Mouse (Mus musculus) thymus, adult 2 months (tissue): ENCODE measurements at regions not wholly inside any gene's neighbourhood (a gene's known extent, or its start where the extent isn't known, plus 50 kb on each side); places are given as distances from the start of the nearest gene placed in this dataset.

Experiments
- CTCF ChIP-seq: fragments of 200-500 bp; IDR thresholded peaks from 2 replicates; pipeline ENCODE4 v1.5.1; 2012; ENCODE audit warnings: mild to moderate bottlenecking, control low read depth, low read length, moderate library complexity, borderline replicate concordance; ENCODE audit not compliant: control insufficient read depth, poor library complexity, insufficient read depth; ENCODE audit errors: extremely low read depth
- POLR2A ChIP-seq: fragments of 200-500 bp; IDR thresholded peaks from 2 replicates; pipeline ENCODE4 v1.6.1; 2012; ENCODE audit warnings: mild to moderate bottlenecking, low read length, control low read depth, moderate library complexity; ENCODE audit not compliant: control insufficient read depth, poor library complexity, insufficient read depth; ENCODE audit errors: extremely low read depth

DNA sequence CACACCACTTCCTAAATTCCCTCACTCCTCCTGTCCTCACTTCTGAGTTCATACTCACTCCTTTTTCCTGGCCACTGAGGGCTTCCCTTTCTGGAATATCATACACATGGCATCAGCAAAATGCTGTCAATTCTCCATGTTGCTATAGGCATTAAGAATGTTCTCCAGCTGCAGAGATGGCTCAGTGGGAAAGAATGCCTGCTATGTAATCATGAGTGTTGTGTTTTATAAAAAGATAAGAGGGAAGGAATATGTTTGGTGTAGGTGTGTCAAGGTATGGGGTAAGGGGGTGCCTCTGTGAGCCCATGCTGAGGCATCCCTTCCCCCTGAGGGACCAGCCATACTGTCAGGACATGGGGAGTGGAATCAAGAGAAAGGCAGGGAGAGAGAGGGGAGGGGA, 207.6 kb downstream of the Phlda1 start:
- TF ChIP-seq CTCF (no peak), POLR2A (no peak)
